Mouse (Mus musculus) ES-Bruce4 (cell line): ENCODE measurements around the gene Inip.

Source experiments
- CTCF ChIP-seq: IDR thresholded peaks from one replicate; pipeline ENCODE4 v1.8.1; 2011; ENCODE audit warnings: low read depth, low read length
- EP300 ChIP-seq: IDR thresholded peaks from 2 replicates; pipeline ENCODE4 v1.6.1; 2011; ENCODE audit warnings: low read depth, low read length; ENCODE audit not compliant: insufficient read depth

GRCm38 (mm10) chr4:59847447-59847846 is 46.1 kb upstream of the Inip start:
- TF ChIP-seq EP300 (no peak), CTCF (no peak)
